Mouse (Mus musculus): ENCODE results near the gene Tbl1xr1.

DNA sequence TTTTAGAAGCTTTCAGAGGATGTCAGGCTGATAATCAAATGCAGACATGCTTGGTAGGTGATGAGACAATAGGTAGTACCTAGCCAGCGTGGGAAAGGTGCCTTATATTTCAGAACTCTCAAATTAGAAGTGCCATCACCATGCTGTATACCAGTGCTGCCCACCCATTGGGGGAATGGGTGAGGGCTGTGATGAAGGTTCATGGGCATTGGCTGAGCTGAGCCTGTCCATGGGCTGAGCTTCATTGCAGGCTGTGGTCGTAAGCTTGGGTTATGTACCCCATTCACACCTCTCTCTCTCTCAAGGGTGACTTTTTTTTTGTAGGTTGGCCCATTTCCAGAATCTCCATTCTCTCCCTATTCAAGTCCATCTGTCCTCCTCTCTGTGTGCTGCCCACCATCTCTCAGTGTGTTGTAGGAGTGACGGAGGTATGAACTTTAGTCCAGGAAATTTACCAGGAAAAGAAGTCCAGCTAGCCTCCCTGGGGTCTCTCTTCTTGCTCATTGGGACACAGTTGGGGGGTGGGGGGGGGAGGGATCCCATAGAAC lies 63.7 kb downstream of the Tbl1xr1 start:
- TF ChIP-seq POLR2A (IDR thresholded peaks at IDR 0.05; ENCODE audit: low read depth, low read length) (no peak), CTCF (IDR thresholded peaks at IDR 0.05; ENCODE audit: borderline replicate concordance, insufficient read depth, low read length) (no peak)
